Mouse (Mus musculus): Measurements from ENCODE around the gene Nono.
"Not testable (repeated sequence)": the region's sequence is repeated elsewhere in the genome, so short reads cannot be mapped to it uniquely, and the experiment has no call there.

The Nono gene

DNA sequence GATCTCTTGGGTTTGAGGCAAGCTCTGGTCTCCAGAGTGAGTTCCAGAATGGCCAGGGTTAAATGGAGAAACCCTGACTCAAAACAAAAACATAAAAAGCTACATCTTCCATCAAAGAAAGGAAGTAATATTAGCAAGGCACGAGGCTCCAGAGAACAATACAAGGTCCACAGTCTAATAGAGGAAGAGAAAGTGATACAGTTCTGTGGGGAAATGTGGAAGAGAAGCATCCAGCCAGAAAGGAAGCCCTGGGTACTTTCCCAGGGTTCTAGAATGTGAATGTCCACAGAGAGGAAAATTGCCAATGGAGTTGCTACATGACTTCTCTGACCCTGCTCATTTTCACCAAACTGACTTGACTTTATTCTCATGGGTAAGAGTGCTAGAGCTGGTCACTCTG is 22.0 kb downstream of the Nono start:
- Histone ChIP-seq H3K9me3 (ENCODE audit: low read length) (no peaks in the 10 kb centered on the region), H3K4me3 (replicated peaks; ENCODE audit: low read length) (no peak overlapping the region), H3K4me1 (replicated peaks; ENCODE audit: low read depth, low read length) (peaks cover 20% of the 10 kb centered on the region), H3K27me3 (ENCODE audit: insufficient read depth, low read length) (no peaks in the 10 kb centered on the region), H3K36me3 (ENCODE audit: insufficient read depth, low read length) (peaks cover 60% of the 10 kb centered on the region)
- TF ChIP-seq POU5F1 (IDR thresholded peaks at IDR 0.05; ENCODE audit: borderline replicate concordance, low read length) = no peak
- no peak for TF ChIP-seq NANOG (IDR thresholded peaks at IDR 0.05; ENCODE audit: borderline replicate concordance, low read length)
- no peak for TF ChIP-seq CTCF (conservative IDR thresholded peaks at IDR 0.05; ENCODE audit: low read length)

DNA sequence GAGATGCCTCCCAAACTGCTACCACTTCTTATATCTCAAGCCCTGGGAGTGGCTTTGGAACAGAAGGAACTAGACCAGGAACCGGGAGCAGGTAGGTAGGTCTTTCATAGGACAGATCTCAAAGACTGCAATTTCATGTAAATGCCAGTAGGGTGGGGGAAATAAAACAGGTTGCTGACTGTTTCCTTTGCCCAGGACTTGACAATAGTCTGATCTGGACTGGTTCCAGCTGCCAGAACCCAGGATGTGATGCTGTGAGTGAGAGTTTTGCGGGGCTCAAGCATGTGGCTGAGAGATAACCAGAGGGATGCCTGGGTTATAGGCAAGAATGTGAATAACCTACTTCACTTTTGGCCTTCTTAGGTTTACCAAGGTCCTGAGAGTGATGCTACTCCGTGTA is 22.5 kb downstream of the Nono start:
- Histone ChIP-seq H3K36me3 (ENCODE audit: insufficient read depth, low read length) (peaks cover 55% of the 10 kb centered on the region), H3K9me3 (ENCODE audit: low read length) (no peaks in the 10 kb centered on the region), H3K27me3 (ENCODE audit: insufficient read depth, low read length) (no peaks in the 10 kb centered on the region), H3K4me1 (replicated peaks; ENCODE audit: low read depth, low read length) (peaks cover 20% of the 10 kb centered on the region), H3K4me3 (replicated peaks; ENCODE audit: low read length) (no peak overlapping the region)
- TF ChIP-seq NANOG (IDR thresholded peaks at IDR 0.05; ENCODE audit: borderline replicate concordance, low read length) (no peak), POU5F1 (IDR thresholded peaks at IDR 0.05; ENCODE audit: borderline replicate concordance, low read length) (no peak), CTCF (conservative IDR thresholded peaks at IDR 0.05; ENCODE audit: low read length) (no peak)

- no peak for TF ChIP-seq POU5F1 (IDR thresholded peaks at IDR 0.05; ENCODE audit: borderline replicate concordance, low read length)
- no peak for TF ChIP-seq CTCF (conservative IDR thresholded peaks at IDR 0.05; ENCODE audit: low read length)
- no peak for TF ChIP-seq NANOG (IDR thresholded peaks at IDR 0.05; ENCODE audit: borderline replicate concordance, low read length)
- Histone ChIP-seq H3K27me3 (ENCODE audit: insufficient read depth, low read length) (no peaks in the 10 kb centered on the region), H3K4me3 (replicated peaks; ENCODE audit: low read length) (no peak overlapping the region), H3K9me3 (ENCODE audit: low read length) (no peaks in the 10 kb centered on the region), H3K36me3 (ENCODE audit: insufficient read depth, low read length) (peaks cover 4% of the 10 kb centered on the region; the same call in 1 of the 2 replicates), H3K4me1 (replicated peaks; ENCODE audit: low read depth, low read length) (peaks cover 9% of the 10 kb centered on the region; the same call in 1 of the 2 replicates)
These were observed 43.1 kb downstream of the Nono start for GRCm38 (mm10) chrX:101472202-101472601.

- TF ChIP-seq NANOG (IDR thresholded peaks at IDR 0.05; ENCODE audit: borderline replicate concordance, low read length) (peak; percentile 59; the same call in 1 of the 2 replicates), POU5F1 (IDR thresholded peaks at IDR 0.05; ENCODE audit: borderline replicate concordance, low read length) (no peak)
- H3K4me1 ChIP-seq (replicated peaks; ENCODE audit: low read depth, low read length) = peaks cover 65% of the 10 kb centered on the region
- H3K4me3 ChIP-seq (replicated peaks; ENCODE audit: low read length) = no peak overlapping the region
These were observed 52.7 kb downstream of the Nono start for GRCm38 (mm10) chrX:101481604-101482350.

GRCm38 (mm10) chrX:101486487-101487152 is 57.5 kb downstream of the Nono start:
- not testable (repeated sequence) for H3K4me3 ChIP-seq (replicated peaks; ENCODE audit: low read length); H3K9me3 ChIP-seq (ENCODE audit: low read length); H3K27me3 ChIP-seq (ENCODE audit: insufficient read depth, low read length); H3K36me3 ChIP-seq (ENCODE audit: insufficient read depth, low read length)
- peak; percentile 80 for TF ChIP-seq CTCF (conservative IDR thresholded peaks at IDR 0.05; ENCODE audit: low read length)
- H3K4me1 ChIP-seq (replicated peaks; ENCODE audit: low read depth, low read length) = peaks cover 25% of the 10 kb centered on the region

More at GRCm38 (mm10) chrX:101481604-101482350, 52.7 kb downstream of the Nono start:
- no peaks in the 10 kb centered on the region for H3K36me3 ChIP-seq (ENCODE audit: insufficient read depth, low read length)
- no peaks in the 10 kb centered on the region for H3K9me3 ChIP-seq (ENCODE audit: low read length)
- H3K27me3 ChIP-seq (ENCODE audit: insufficient read depth, low read length) = no peaks in the 10 kb centered on the region

Measured in E14TG2a.4 (cell line).